Mouse (Mus musculus) heart, embryonic 16.5 days (tissue): ENCODE data around the gene Creg1. TPM values are rescaled to one million over a fixed set of nuclear protein-coding genes. Genes with fewer than 3 reads are reported as not detected.

Experiments
- ATAC-seq: fragments of 200-750 bp; cut with Nextera tagmentation; replicated peaks from 2 replicates; pipeline ENCODE4 v1.8.0; 2017; ENCODE audit warnings: moderate number of reproducible peaks; ENCODE audit not compliant: insufficient read depth, low FRiP score; ENCODE audit errors: extremely low read depth
- H3K27ac ChIP-seq: fragments of 300-500 bp; sonication (generic); 2 replicates; pipeline ENCODE4 v1.5.1; 2014; ENCODE audit warnings: mild to moderate bottlenecking, low read length, control low read depth, moderate library complexity
- H3K27me3 ChIP-seq: fragments of 300-500 bp; sonication (generic); 2 replicates; pipeline ENCODE4 v1.6.1; 2014; ENCODE audit warnings: low read length, mixed read lengths; ENCODE audit not compliant: control insufficient read depth, insufficient read depth
- H3K36me3 ChIP-seq: fragments of 300-500 bp; sonication (generic); 2 replicates; pipeline ENCODE4 v1.6.1; 2014; ENCODE audit not compliant: control insufficient read depth, insufficient read depth
- H3K4me1 ChIP-seq: fragments of 300-500 bp; sonication (generic); 2 replicates; pipeline ENCODE4 v1.6.1; 2014; ENCODE audit warnings: low read length, mixed read lengths; ENCODE audit not compliant: control insufficient read depth, insufficient read depth
- H3K4me2 ChIP-seq: fragments of 300-500 bp; sonication (generic); 2 replicates; pipeline ENCODE4 v1.6.1; 2014; ENCODE audit warnings: low read depth, mild to moderate bottlenecking, control low read depth, low read length
- H3K4me3 ChIP-seq: fragments of 300-500 bp; sonication (generic); 2 replicates; pipeline ENCODE4 v1.5.1; 2014; ENCODE audit warnings: mild to moderate bottlenecking, control low read depth, low read length
- H3K9ac ChIP-seq: fragments of 300-500 bp; sonication (generic); 2 replicates; pipeline ENCODE4 v1.6.1; 2014; ENCODE audit warnings: low read length, control low read depth
- H3K9me3 ChIP-seq: fragments of 300-500 bp; sonication (generic); replicated peaks from 2 replicates; pipeline ENCODE4 v1.6.1; 2016; ENCODE audit warnings: low read length; ENCODE audit not compliant: control insufficient read depth
- WGBS: fragments of 180-500 bp; shearing (Covaris S2); extraction: QIAGEN DNeasy Blood & Tissue Kit; methylation state at CpG from one replicate; pipeline ENCODE4 v1.1.7; 2014; 5-methylcytosine and 5-hydroxymethylcytosine counted together
- polyA plus RNA-seq: library from polyadenylated mRNA; unstranded; fragments of >200 nt; fragmentation: Nextera tagmentation; extraction: Ambion mirVana; gene quantifications from 2 replicates; pipeline ENCODE4 v1.2.1, GENCODE M21; 2015

The Creg1 gene
- 69.8 and 73.2 TPM in 2 replicates for polyA plus RNA-seq

DNA sequence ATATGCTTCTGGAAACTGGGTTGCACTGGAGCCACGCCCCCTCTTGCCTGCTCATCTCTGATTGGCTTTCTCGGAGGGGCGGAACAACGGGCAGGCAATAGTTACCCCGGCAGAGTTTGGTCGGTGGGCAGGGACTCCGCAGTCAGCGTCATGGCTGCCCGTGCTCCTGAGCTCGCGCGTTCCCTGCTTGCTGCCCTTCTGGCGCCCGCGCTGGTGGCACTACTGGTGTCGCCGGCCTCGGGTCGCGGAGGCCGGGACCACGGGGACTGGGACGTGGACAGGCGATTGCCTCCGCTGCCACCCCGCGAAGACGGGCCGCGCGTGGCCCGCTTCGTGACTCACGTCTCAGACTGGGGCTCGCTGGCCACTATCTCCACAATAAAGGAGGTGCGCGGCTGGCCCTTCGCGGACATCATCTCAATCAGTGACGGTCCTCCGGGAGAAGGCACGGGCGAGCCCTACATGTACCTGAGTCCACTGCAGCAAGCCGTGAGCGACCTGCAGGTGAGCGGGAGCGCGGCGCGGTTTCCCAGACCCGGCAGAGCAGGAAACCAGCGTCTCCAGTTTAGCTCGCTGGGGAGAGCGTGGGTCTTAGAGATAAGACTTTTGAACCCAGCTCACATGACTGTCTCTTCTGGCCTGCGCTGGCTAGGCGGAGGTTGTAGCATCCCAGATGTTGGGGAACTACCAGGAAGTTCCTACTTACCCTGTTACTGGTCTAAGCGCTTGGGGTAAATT is at the start of gene Creg1:
Creg1 (plus strand) TSS at position 112 of the 738 bp plus-strand sequence.
- ATAC-seq, result peak; percentile 97
- no peaks in the 10 kb centered on the region for H3K36me3 ChIP-seq
- WGBS, result under 1% methylated on average over 57 of the region's 57 CpGs

GRCm38 (mm10) chr1:165713798-165714197 is 49.7 kb upstream of the Creg1 start:
- no peak overlapping the region for H3K4me3 ChIP-seq
- WGBS, result 60% methylated on average over 5 of the region's 5 CpGs

More for the DNA sequence above, at the start of gene Creg1:
- Histone ChIP-seq H3K4me2 (peak within 1 kb of the TSS; percentile 94), H3K4me1 (peaks cover 8% of the 10 kb centered on the region), H3K27ac (peak within 1 kb of the TSS; percentile 80), H3K4me3 (peak within 1 kb of the TSS; percentile 88), H3K27me3 (no peaks in the 10 kb centered on the region), H3K9ac (peak within 1 kb of the TSS; percentile 88), H3K9me3 (no peaks in the 10 kb centered on the region)

GRCm38 (mm10) chr1:165716426-165716825 is 47.1 kb upstream of the Creg1 start:
- H3K9ac ChIP-seq, result no peak overlapping the region
- no peak overlapping the region for H3K4me3 ChIP-seq
- H3K4me2 ChIP-seq, result no peak overlapping the region
- H3K9me3 ChIP-seq, result no peaks in the 10 kb centered on the region
- no peak for ATAC-seq
- WGBS, result 83% methylated on average over 4 of the region's 4 CpGs
- H3K4me1 ChIP-seq, result peaks cover 28% of the 10 kb centered on the region
- H3K27me3 ChIP-seq, result no peaks in the 10 kb centered on the region
- no peaks in the 10 kb centered on the region for H3K36me3 ChIP-seq
- H3K27ac ChIP-seq, result no peak overlapping the region

More at GRCm38 (mm10) chr1:165713798-165714197, 49.7 kb upstream of the Creg1 start:
- no peaks in the 10 kb centered on the region for H3K27me3 ChIP-seq
- H3K27ac ChIP-seq, result no peak overlapping the region
- no peak for ATAC-seq
- no peak overlapping the region for H3K4me2 ChIP-seq
- no peak overlapping the region for H3K9ac ChIP-seq
- H3K9me3 ChIP-seq, result no peaks in the 10 kb centered on the region
- H3K4me1 ChIP-seq, result peaks cover 35% of the 10 kb centered on the region
- H3K36me3 ChIP-seq, result no peaks in the 10 kb centered on the region

DNA sequence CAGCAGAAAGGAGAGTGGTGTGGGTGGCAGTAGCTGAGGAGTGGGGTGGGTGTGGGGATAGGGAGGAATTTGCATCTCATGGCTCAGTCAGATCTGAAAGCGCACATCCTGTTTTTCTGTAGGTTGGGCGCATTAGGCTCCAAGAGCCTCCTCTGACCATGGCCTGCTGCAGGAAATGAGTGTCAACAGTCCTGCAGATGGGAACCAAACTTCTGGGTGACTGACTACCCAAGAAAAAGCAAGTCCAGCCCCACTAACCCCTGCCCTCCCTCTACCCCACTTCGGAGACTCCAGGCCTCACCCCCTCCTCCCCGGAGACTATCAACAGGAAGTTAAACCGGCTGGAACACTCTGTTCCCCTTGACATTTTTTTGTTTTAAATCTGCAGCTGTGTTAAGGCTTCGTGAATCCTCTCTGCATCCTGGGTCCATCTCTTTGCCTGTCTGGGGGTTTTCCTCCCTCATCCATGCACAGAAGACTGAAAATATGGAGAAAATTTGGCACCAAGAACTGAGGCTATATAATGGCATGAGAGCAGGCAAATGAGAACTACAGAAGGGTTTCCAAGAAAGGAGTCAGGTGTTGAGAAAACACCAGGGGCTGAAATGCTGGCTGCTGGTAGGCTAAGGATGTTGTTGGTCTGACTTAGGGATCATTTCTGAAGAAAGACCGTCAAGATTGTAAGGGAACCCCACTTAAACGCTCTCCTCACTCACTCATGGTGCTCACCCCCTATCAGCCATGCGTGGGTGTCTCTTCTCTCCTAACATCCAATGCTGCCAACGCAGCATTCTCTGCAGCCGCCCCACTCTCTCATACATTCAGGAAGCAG is 45.6 kb upstream of the Creg1 start:
- peak; percentile 78 for ATAC-seq
- Histone ChIP-seq H3K4me1 (peaks cover 28% of the 10 kb centered on the region), H3K9me3 (no peaks in the 10 kb centered on the region), H3K4me3 (peak overlapping the region; percentile 38), H3K27me3 (no peaks in the 10 kb centered on the region), H3K36me3 (no peaks in the 10 kb centered on the region), H3K4me2 (peak overlapping the region; percentile 67), H3K9ac (peak overlapping the region; percentile 68), H3K27ac (peak overlapping the region; percentile 96)
- WGBS, result 21% methylated on average over 11 of the region's 11 CpGs

- Histone ChIP-seq H3K9ac (peak overlapping the region; percentile 68), H3K9me3 (no peaks in the 10 kb centered on the region), H3K4me3 (peak overlapping the region; percentile 38), H3K4me2 (peak overlapping the region; percentile 67), H3K27me3 (no peaks in the 10 kb centered on the region), H3K4me1 (peaks cover 26% of the 10 kb centered on the region), H3K27ac (peak overlapping the region; percentile 96), H3K36me3 (no peaks in the 10 kb centered on the region)
- 24% methylated on average over 15 of the region's 15 CpGs for WGBS
- ATAC-seq, result peak; percentile 24; the same call in 1 of the 2 replicates
These were observed 44.9 kb upstream of the Creg1 start for GRCm38 (mm10) chr1:165718543-165719105.

DNA sequence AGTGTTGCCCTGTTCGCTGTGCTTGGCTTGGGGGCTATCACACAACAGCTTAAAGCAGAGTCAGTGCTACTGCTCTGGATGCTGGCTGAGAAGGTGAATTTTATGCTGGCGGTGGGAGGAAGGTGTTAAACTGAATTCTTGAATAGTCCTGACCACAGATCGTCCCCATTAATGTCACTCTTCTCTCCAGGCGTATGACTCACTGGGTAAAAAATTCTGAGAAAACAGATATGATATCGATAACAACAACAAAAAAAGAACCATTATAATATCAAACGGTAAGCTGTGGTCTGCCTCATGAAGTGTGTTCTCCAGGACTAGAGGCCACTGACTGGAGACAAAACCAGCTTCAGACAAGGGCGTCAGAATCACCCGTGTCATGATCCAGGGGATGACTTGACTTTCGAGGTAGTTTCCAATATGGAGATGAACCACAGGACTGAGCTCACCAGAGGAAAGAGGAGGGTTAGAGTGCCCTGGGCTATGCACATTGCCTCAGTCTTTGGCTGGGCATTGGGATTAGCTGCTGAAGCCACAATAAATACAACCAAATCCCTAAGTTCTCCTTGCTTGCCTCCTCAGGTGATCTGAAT is 40.9 kb upstream of the Creg1 start:
- H3K4me3 ChIP-seq, result no peak overlapping the region
- no peaks in the 10 kb centered on the region for H3K27me3 ChIP-seq
- H3K9ac ChIP-seq, result no peak overlapping the region
- no peak overlapping the region for H3K27ac ChIP-seq
- H3K36me3 ChIP-seq, result no peaks in the 10 kb centered on the region
- H3K4me1 ChIP-seq, result peaks cover 16% of the 10 kb centered on the region
- no peaks in the 10 kb centered on the region for H3K9me3 ChIP-seq
- WGBS, result 77% methylated on average over 9 of the region's 9 CpGs
- no peak overlapping the region for H3K4me2 ChIP-seq
- no peak for ATAC-seq

- Histone ChIP-seq H3K4me2 (no peak overlapping the region), H3K9me3 (no peaks in the 10 kb centered on the region), H3K36me3 (no peaks in the 10 kb centered on the region), H3K27me3 (no peaks in the 10 kb centered on the region), H3K27ac (peak overlapping the region; percentile 38; the same call in 1 of the 2 replicates), H3K4me1 (peaks cover 3% of the 10 kb centered on the region; the same call in 1 of the 2 replicates), H3K4me3 (no peak overlapping the region), H3K9ac (no peak overlapping the region)
- peak; percentile 42; the same call in 1 of the 2 replicates for ATAC-seq
- WGBS, result 44% methylated on average over 11 of the region's 11 CpGs
These were observed 39.1 kb upstream of the Creg1 start for GRCm38 (mm10) chr1:165724219-165725033.

DNA sequence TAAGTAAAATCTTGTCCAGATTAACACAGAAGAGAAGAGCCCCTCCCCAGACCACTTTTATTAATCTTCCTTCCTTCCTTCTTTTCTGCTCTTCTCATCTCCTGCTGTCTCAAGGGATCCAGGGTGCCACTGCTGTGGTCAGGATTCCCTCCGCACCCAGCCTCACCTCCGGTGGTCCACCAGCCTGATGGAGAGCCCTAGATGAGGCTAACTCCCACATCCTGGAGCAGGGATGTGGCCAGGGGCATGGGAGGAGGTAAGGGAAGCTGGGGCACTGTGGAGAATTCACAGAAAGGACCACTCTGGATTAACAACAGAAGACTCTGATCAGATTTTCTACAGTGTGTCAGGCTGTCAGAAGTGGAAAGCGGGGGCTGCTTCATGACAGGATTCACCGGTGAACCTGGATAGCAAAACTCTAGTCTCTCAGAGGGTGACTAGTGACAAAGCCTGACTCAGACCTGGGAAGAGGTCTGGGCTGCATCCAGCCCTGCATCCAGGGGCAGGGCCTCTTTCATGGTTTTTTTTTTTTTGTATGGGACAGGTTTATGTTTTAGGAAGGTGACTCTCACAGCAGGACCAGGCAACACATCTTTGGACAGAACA is 38.4 kb upstream of the Creg1 start:
- Histone ChIP-seq H3K9ac (no peak overlapping the region), H3K27me3 (no peaks in the 10 kb centered on the region), H3K27ac (peak overlapping the region; percentile 34; the same call in 1 of the 2 replicates), H3K4me3 (no peak overlapping the region), H3K36me3 (no peaks in the 10 kb centered on the region), H3K9me3 (no peaks in the 10 kb centered on the region), H3K4me2 (no peak overlapping the region), H3K4me1 (peaks cover 3% of the 10 kb centered on the region; the same call in 1 of the 2 replicates)
- WGBS, result 82% methylated on average over 4 of the region's 4 CpGs
- no peak for ATAC-seq
